Mouse (Mus musculus): ENCODE data around the gene Ptprm.

The Ptprm gene

GRCm38 (mm10) chr17:67055681-67056080 is 298.6 kb downstream of the Ptprm start:
- DNase-seq = no peak

DNA sequence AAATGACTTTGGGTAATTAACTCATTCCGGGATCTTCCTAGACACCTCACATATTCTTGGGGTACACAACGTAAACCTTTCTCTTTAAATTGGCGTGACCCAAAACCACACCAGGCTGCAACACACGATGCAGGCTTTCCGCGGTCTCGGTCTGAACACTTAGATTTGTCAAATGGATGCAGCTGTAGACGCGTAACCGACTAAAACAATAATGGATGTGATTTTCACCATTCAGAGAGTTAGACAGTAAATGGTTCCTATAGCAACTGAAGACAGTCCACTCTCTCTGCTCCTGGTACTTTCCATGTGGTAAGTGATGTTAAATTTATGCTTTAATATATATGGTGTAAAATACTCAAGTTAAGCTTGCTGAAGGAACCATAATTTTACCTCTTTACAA is 300.1 kb downstream of the Ptprm start:
- no peak for DNase-seq

GRCm38 (mm10) chr17:67052624-67053314 is 301.5 kb downstream of the Ptprm start:
- no peak for DNase-seq

DNA sequence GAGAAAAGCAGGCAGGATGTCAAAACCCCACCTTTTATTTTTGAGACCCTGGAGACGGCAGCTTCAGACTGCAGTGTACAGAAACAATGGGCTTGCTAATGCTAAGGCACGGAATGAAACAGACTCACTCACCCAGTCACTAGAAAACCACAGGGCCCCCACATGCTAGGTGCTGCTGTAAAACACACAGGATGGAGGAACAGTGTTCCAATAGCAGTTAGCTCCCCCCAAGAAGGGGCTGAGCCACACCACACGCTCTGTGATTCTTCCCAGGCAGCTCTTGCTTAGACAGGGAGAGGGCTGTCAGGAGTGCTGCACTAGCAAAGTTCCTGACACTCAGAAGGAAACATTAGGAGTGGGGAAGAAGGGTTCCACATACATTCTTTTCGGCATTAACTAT is 306.6 kb downstream of the Ptprm start:
- DNase-seq = no peak

DNA sequence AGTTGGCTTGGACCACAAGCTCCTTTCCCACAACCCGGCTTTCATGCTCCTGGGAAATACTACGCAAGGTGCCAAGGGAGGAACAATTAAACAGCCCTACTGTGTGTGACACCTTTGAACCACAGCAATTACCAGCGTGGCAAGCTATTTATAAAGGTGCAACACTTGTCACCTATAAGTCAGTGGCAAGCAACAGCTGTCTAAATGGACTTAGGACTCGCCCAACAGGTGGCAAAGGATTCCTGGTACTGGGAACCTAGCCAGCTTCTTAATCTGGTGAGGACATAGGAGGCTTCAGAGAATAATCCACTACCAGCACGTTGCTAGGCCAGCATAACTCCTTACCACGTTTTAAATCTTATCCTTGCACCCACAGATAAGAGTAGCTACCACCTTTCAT is 315.7 kb downstream of the Ptprm start:
- DNase-seq = no peak

GRCm38 (mm10) chr17:67033547-67033946 is 320.7 kb downstream of the Ptprm start:
- no peak for DNase-seq

- DNase-seq = no peak
These were observed 322.2 kb downstream of the Ptprm start for GRCm38 (mm10) chr17:67032021-67032420.

GRCm38 (mm10) chr17:67031341-67031740 is 322.9 kb downstream of the Ptprm start:
- peak; percentile 15 for DNase-seq

DNA sequence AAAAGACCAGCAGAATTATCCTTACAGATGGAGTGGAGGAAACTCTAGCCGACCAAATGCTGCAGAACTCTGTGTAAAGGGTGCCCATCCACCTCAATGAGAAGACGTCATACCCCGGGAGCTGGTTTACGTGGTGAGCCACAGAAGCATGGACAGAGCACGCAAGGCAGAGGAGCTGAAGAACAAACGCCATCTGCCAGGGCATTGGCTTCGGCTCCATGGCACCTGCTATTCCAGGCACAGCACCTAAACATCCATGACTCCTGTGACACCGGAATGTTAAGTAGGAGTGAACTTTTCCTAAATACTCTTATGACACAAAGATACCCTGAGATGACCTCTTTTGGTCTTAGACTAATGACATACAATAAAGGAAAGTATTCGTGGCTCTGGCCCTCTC is 327.0 kb downstream of the Ptprm start:
- no peak for DNase-seq

DNA sequence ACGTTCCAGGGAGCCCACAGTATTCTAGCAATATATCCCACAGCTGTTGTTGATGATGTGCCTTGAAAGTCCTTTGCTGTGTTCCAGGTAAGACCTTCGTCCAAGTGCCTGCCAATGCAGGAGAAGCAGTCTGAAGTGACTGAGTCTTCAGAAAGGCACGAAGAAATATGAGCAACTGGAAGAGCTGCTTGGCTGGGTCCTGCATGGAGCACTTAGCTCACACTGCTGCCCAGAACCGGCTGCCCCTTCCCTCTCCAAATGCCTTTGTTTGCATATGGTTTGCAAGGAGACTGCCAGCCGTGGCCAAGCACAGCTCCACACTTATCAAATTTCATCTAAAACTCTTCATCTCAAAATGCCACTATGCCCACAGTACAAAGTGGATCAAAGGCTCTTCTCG is 337.8 kb downstream of the Ptprm start:
- no peak for DNase-seq

DNA sequence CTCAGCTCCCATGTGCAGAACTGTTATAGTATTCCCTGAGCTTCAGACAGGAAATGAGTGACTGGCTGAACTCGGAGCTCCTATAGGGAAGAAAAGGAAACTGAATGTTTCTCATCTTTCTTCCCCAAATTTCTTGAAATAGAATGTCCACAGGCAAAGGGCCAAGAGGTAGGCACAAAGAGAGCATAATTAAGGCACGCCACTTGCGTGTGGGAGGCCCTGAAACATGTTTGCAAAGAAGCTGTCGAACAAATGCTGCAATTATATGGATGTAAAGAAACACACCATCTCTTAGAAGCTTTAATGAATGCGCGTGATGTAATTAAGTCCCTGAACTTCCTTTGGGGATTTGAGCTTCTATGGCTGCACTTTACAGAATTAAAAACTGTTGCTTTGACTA is 341.0 kb downstream of the Ptprm start:
- no peak for DNase-seq

DNA sequence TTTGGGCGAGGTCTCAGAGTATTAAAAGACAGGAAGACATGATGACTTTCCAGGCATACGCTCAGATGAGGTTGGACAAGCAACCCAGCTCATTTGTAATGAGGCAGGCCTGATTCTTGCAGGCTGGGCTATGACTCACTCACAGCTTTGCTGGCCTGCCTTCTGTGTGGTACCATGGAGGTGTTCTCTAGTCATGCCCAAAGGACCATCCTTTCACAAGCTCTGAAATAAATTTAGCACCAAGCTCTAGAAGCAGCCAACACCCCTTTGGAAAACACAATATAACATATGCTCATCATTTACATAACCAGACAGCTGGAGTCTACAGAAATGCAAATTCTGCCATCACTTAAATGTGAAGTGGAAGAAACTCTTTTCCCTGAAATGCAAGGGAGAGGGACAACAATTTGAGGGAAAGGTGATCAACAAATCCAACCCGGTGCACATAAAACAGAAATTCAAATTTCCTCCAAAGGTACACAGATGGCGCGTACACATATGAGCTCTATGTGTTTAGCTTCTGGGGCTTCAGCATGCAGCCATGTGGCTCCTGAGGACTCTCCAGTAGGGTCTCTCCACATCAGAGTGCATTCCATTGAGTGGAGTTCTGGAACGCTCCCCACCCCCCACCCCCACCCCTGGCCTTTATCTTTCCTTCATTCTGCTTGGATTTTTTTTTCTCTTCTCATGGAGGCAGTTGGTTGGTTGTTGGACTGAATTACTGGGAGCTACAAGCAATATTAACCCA is 342.2 kb downstream of the Ptprm start:
- DNase-seq = no peak

DNA sequence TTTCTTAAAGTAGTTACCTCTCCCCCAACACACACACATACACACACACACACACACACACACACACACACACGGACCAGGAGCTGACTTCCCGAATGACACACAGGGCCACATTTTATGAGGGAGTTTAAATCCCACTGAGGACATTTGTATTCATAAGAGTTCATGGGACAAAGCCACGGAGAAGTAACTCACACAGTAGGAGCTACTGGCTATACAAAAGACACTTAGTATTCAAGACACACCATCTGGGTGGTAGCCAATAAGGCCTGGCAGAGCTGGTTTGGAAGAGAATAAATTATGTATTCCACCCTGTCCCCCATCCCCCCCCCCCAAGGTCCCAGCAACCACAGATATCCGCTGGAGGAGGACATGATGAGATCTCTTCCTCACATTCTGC is 344.1 kb downstream of the Ptprm start:
- no peak for DNase-seq

- no peak for DNase-seq
These were observed 346.1 kb downstream of the Ptprm start for GRCm38 (mm10) chr17:67008137-67008536.

DNA sequence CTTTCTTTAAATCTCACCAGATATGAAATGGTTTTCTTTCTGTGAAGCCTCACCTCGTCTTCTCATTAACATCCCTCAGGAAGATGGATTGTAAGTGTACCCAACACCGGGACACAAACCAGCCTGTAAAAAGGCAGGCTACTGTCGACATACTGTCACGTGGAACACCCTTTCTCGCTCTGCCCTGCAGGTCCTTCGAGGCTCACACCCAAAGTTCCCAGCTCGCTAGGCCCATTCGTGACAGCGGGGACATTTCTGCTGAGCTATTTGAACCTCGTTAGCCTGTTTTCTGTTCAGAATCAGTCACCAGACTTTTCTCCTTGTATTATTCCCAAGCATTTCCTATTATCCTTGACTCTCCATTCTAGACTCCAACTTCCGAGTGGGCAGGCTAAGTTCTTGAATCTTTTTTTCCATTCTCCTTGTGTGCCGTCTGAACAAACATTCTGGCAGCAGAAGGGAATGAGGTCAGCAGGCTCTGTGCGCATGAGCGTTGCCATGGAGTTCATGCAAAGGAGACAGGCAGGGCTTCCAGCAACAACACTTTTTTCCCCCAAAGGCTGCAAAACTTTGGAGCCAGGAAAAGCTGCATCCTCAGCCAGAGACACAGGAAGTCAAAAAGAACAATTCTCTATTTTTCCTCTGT is 347.4 kb downstream of the Ptprm start:
- peak; percentile 81 for DNase-seq

GRCm38 (mm10) chr17:66996882-66997281 is 357.4 kb downstream of the Ptprm start:
- DNase-seq = no peak

DNA sequence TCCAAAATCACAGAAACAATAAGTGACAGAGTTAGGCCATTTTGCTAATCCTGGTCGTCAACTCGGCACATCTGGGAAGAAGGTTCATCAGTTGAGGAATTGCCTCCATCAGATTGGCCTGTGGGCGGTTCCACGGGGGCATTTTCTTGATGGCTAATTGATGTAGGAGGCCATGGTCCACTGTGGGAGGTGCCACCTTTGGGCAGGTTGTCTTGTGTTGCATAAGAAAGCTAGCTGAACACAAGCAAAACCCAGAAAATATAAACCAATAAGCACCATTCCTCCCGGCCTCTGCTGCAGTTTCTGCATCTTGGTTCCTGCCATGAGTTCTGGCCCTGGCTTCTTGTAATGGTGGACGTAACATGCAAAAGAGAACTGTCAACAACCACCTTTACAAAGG is 358.2 kb downstream of the Ptprm start:
- no peak for DNase-seq

DNA sequence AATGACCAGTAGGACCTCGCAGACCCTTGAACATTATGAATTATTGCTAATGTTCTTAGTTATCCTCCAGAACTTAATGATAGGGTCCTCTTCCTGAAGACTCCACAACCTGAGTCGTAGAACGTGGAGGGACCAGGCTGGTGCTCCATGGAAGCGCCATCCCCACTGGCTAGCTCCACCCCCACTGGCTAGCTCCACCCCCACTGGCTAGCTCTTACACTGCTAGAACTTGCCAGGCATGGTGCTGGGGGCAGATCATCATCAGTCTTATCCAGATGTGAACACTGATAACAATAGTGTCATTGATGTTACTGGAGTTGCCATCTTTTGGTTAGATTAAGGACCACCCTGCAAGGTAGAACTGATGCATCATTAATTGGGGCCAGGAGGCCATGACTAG is 362.4 kb downstream of the Ptprm start:
- no peak for DNase-seq

DNA sequence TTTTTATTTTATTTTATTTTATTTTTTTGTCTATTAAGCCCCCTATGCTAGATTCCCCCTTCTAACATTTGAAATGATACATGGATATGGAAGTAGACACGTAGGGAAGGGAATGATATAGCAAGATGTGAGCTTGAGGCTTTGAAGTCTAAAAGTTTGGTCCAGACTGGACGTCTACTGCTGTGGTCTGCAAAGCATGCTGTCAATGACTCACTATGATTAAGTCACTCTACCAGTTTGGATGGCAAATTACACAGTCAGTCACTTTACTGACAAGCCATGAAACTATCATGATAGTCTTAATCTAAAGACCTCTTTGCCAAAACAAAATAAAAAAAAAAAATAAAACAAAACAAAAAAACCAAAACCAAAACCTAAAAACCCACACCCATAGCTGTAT is 363.5 kb downstream of the Ptprm start:
- no peak for DNase-seq

DNA sequence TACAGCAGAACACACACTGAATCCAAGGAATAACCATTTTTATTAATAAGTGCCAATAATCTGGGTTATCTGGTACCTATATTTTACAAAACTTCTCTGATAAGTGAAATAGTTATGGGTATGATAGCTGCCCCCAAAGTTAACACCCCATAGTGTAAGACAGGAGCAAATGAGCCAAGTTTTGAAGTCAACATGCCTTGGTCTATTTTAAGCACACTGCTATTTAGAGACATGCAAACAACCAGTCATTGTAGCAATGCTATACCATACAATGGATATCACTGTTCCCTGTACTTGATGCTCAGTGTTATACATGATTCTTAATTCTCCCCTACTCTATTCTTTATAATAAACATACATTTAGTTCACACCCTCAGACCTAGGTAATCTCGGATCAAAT is 366.2 kb downstream of the Ptprm start:
- no peak for DNase-seq

DNA sequence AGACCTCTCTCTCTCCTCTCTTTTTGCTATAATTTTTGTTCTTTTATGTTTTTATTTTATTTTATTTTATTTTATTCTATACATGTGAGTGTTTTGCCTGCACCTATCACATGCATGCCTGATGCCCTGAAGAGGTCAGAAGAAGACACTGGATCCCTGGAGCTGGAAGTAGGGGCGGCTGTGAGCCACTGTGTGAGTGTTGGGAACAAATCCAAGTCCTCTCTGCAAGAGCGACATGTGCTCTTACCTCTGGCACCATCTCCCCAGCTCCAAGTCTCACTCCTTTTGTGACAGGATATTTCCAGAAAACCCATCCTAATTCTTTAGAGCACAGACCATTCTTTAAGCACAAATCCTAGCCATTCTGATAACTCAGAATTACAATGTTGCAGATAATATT is 372.6 kb downstream of the Ptprm start:
- no peak for DNase-seq

DNA sequence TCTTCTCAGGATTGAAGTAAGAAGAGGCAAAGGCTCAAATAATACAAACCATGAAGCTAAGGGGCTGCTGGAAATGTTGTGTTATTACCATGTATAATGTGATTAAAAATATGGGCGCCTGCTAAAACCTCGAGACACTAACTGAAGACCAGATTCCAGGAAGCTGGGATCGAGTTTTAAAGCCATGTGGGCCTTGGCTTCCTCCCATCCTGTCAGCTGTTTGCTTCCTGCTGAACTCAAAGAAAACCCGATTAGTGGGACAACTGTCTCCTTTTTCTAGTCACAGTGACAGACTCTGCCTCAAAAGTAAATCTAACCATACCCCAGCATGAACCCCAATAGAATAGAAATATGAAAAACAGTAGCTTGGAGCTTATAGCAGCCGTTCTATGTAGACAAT is 374.3 kb downstream of the Ptprm start:
- no peak for DNase-seq

GRCm38 (mm10) chr17:66976490-66976889 is 377.8 kb downstream of the Ptprm start:
- DNase-seq = no peak

DNA sequence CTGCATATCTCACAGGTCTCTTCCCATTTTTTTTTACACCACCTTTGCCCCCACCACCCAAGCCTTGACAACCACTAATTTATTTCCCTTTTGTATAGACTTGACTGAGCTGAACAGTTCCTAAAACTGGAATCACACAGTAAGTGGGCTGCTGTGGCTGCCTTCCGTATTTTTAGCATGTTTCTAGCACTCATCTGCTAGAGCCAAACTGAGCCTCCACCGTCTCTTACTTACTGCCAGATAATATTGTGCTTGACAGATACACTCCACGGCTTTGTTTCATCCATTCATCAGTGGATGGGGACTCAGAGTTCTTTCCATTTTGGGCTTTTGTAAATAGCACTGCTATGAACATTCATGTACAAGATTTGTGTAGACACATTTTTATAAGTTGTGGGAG is 381.3 kb downstream of the Ptprm start:
- no peak for DNase-seq

Data from lung, postnatal 14 days (tissue).